Mouse (Mus musculus): ENCODE measurements around the gene Dynlt1a. TPM values are rescaled to one million over a fixed set of nuclear protein-coding genes. Genes with fewer than 3 reads are reported as not detected.
"Not testable (repeated sequence)": the region's sequence is repeated elsewhere in the genome, so short reads cannot be mapped to it uniquely, and the experiment has no call there.

Gene Dynlt1a
- total and polyA plus RNA-seq, 3 experiments = 0.52 to 1.2 (median 1.1) TPM

GRCm38 (mm10) chr17:6270840-6271239, 46.5 kb downstream of the Dynlt1a start:
- DNase-seq = peak in 1 of 2 experiments; percentile 14
- H3K27ac ChIP-seq; intact Hi-C loops (cut with DNase I); H3K4me1 ChIP-seq (ENCODE audit: control insufficient read depth, insufficient read depth, low read length); H3K27me3 ChIP-seq (ENCODE audit: control insufficient read depth, insufficient read depth, low read length); H3K79me2 ChIP-seq (replicated peaks; ENCODE audit: control insufficient read depth, insufficient read depth, low read length); H3K36me3 ChIP-seq (ENCODE audit: control insufficient read depth, insufficient read depth, low read length): not testable (repeated sequence)
- H3K9ac ChIP-seq (ENCODE audit: low read depth, low read length) = peak overlapping the region; percentile 71
- 1% methylated on average over 25 of the region's 25 CpGs for WGBS
- peak overlapping the region; percentile 44 for H3K4me3 ChIP-seq

- under 1% methylated on average over 72 of the region's 84 CpGs for WGBS
- intact Hi-C loops (cut with DNase I) = not testable (repeated sequence)
- DNase-seq = peak; percentile 63 to 73
Measured at GRCm38 (mm10) chr17:6269876-6270831, 47.1 kb downstream of the Dynlt1a start.

GRCm38 (mm10) chr17:6257070-6257456, 60.2 kb downstream of the Dynlt1a start:
- H3K27ac ChIP-seq; H3K9ac ChIP-seq (ENCODE audit: low read depth, low read length); H3K79me2 ChIP-seq (replicated peaks; ENCODE audit: control insufficient read depth, insufficient read depth, low read length); H3K4me1 ChIP-seq (ENCODE audit: control insufficient read depth, insufficient read depth, low read length); H3K27me3 ChIP-seq (ENCODE audit: control insufficient read depth, insufficient read depth, low read length); intact Hi-C loops (cut with DNase I); H3K36me3 ChIP-seq (ENCODE audit: control insufficient read depth, insufficient read depth, low read length); DNase-seq; H3K4me3 ChIP-seq: not testable (repeated sequence)
- 3% methylated on average over 19 of the region's 20 CpGs for WGBS

More at GRCm38 (mm10) chr17:6269876-6270831, 47.1 kb downstream of the Dynlt1a start:
- not testable (repeated sequence) for H3K36me3 ChIP-seq (ENCODE audit: control insufficient read depth, insufficient read depth, low read length); H3K79me2 ChIP-seq (replicated peaks; ENCODE audit: control insufficient read depth, insufficient read depth, low read length); H3K4me1 ChIP-seq (ENCODE audit: control insufficient read depth, insufficient read depth, low read length); H3K27me3 ChIP-seq (ENCODE audit: control insufficient read depth, insufficient read depth, low read length)
- Histone ChIP-seq H3K27ac (peak overlapping the region; percentile 51), H3K9ac (ENCODE audit: low read depth, low read length) (peak overlapping the region; percentile 71), H3K4me3 (peak overlapping the region; percentile 44)

GRCm38 (mm10) chr17:6256400-6257069, 60.8 kb downstream of the Dynlt1a start, which contains the start of gene Tmem181a:
TSS of gene Tmem181a (plus strand) at chr17:6256860.
- H3K4me1 ChIP-seq (ENCODE audit: control insufficient read depth, insufficient read depth, low read length); intact Hi-C loops (cut with DNase I); H3K27ac ChIP-seq; H3K79me2 ChIP-seq (replicated peaks; ENCODE audit: control insufficient read depth, insufficient read depth, low read length); H3K27me3 ChIP-seq (ENCODE audit: control insufficient read depth, insufficient read depth, low read length); H3K9ac ChIP-seq (ENCODE audit: low read depth, low read length); H3K36me3 ChIP-seq (ENCODE audit: control insufficient read depth, insufficient read depth, low read length); H3K4me3 ChIP-seq; DNase-seq: not testable (repeated sequence)
- WGBS = 4% methylated on average over 11 of the region's 51 CpGs

Other genes with a start within 250 kb of the Dynlt1a start
- 1 to 10 TPM; 7.0 to 8.6 TPM for gene Serac1, start 237.8 kb downstream of the Dynlt1a start, total RNA-seq (2021)
- 5.7 and 11.5 TPM in 2 replicates for gene Serac1, start 237.8 kb downstream of the Dynlt1a start, polyA plus RNA-seq (2012; rRNA removed)
- 10 to 100 TPM; 54.6 to 64.7 TPM for gene Gtf2h5, start 237.7 kb downstream of the Dynlt1a start, total RNA-seq (2021)
- gene Gtf2h5, start 237.7 kb downstream of the Dynlt1a start, polyA plus RNA-seq (2012; rRNA removed) = 25.5 and 36.3 TPM in 2 replicates
- 100 to 1,000 TPM in 1 of 2 experiments, 10 to 100 TPM in 1; 97.2 to 112 TPM for gene Tulp4, start 211.1 kb downstream of the Dynlt1a start, total RNA-seq (2021)
- 31.2 and 37.8 TPM in 2 replicates for gene Tulp4, start 211.1 kb downstream of the Dynlt1a start, polyA plus RNA-seq (2012; rRNA removed)
- 1 to 10 TPM; 7.0 to 8.1 TPM for gene Tmem181a, start 60.6 kb downstream of the Dynlt1a start, total RNA-seq (2021)
- 10.2 and 14.5 TPM in 2 replicates for gene Tmem181a, start 60.6 kb downstream of the Dynlt1a start, polyA plus RNA-seq (2012; rRNA removed)
- gene Dynlt1b, start 112.6 kb upstream of the Dynlt1a start, total RNA-seq (2021) = 10 to 100 TPM; 34.2 to 42.1 TPM
- gene Dynlt1b, start 112.6 kb upstream of the Dynlt1a start, polyA plus RNA-seq (2012; rRNA removed) = 113 and 143 TPM in 2 replicates

All from heart, adult 2 months (tissue).